Mouse (Mus musculus): ENCODE results near the gene Ptp4a2. TPM values are rescaled to one million over a fixed set of nuclear protein-coding genes. Genes with fewer than 3 reads are reported as not detected.
A peak's percentile ranks its signal among the peaks of the same experiment; 100 is the strongest.
"Not testable (repeated sequence)": the region's sequence is repeated elsewhere in the genome, so short reads cannot be mapped to it uniquely, and the experiment has no call there.

The Ptp4a2 gene
- 401 TPM in 2 replicates for total RNA-seq (2021)
- long read RNA-seq, transcript Ptp4a2-207 (6 exons, 3,382 nt) = minor isoform, 9 of 112 reads
- long read RNA-seq, transcript Ptp4a2-201 (6 exons, 3,646 nt) = major isoform, 62 of 112 reads
- long read RNA-seq, partial matches to known transcripts = 12 of 112 reads
- long read RNA-seq, other reads (novel, unspliced or antisense) = 29 of 112 reads

GRCm38 (mm10) chr4:129810798-129811604, at the start of gene Ptp4a2:
Ptp4a2 (plus strand) TSS chr4:129811219.
- DNase-seq = peak; percentile 72

GRCm38 (mm10) chr4:129761606-129762005, 49.4 kb upstream of the Ptp4a2 start:
- DNase-seq = no peak

- DNase-seq = not testable (repeated sequence)
Measured at GRCm38 (mm10) chr4:129762496-129762895, 48.5 kb upstream of the Ptp4a2 start.

- no peak for DNase-seq
Measured at GRCm38 (mm10) chr4:129765351-129765750, 45.7 kb upstream of the Ptp4a2 start.

- DNase-seq = no peak
Measured at GRCm38 (mm10) chr4:129767782-129768181, 43.2 kb upstream of the Ptp4a2 start.

- not testable (repeated sequence) for DNase-seq
Measured at GRCm38 (mm10) chr4:129768742-129769141, 42.3 kb upstream of the Ptp4a2 start.

- DNase-seq = no peak
Measured at GRCm38 (mm10) chr4:129770600-129770999, 40.4 kb upstream of the Ptp4a2 start.

GRCm38 (mm10) chr4:129771314-129771671, 39.7 kb upstream of the Ptp4a2 start:
- DNase-seq = no peak

GRCm38 (mm10) chr4:129771672-129772521, 39.1 kb upstream of the Ptp4a2 start:
- DNase-seq = no peak

GRCm38 (mm10) chr4:129781881-129782675, 28.9 kb upstream of the Ptp4a2 start:
- DNase-seq = peak; percentile 46

- DNase-seq = no peak
Measured at GRCm38 (mm10) chr4:129782857-129783331, 28.1 kb upstream of the Ptp4a2 start.

GRCm38 (mm10) chr4:129783506-129783905, 27.5 kb upstream of the Ptp4a2 start:
- DNase-seq = no peak

GRCm38 (mm10) chr4:129785178-129785577, 25.8 kb upstream of the Ptp4a2 start:
- DNase-seq = peak; percentile 37

- DNase-seq = no peak
Measured at GRCm38 (mm10) chr4:129788693-129789092, 22.3 kb upstream of the Ptp4a2 start.

- no peak for DNase-seq
Measured at GRCm38 (mm10) chr4:129789635-129790034, 21.4 kb upstream of the Ptp4a2 start.

- DNase-seq = no peak
Measured at GRCm38 (mm10) chr4:129790475-129790874, 20.5 kb upstream of the Ptp4a2 start.

GRCm38 (mm10) chr4:129791399-129791798, 19.6 kb upstream of the Ptp4a2 start:
- DNase-seq = no peak

- no peak for DNase-seq
Measured at GRCm38 (mm10) chr4:129792666-129793202, 18.3 kb upstream of the Ptp4a2 start.

- DNase-seq = peak; percentile 26
Measured at GRCm38 (mm10) chr4:129793713-129794329, 17.2 kb upstream of the Ptp4a2 start.

- DNase-seq = no peak
Measured at GRCm38 (mm10) chr4:129795151-129795860, 15.7 kb upstream of the Ptp4a2 start.

Measured in adrenal gland, postnatal 25 days (tissue).